Mouse (Mus musculus) MEL (cell line): ENCODE measurements around the gene Wdr62. TPM values are rescaled to one million over a fixed set of nuclear protein-coding genes. Genes with fewer than 3 reads are reported as not detected.

Experiments used
- DNase-seq: peaks from one replicate; pipeline ENCODE4 v3.0.0; 2011; ENCODE audit warnings: low read depth, low spot score
- H3K27ac ChIP-seq: 2 replicates; pipeline ENCODE4 v1.5.1; 2012; ENCODE audit warnings: low read depth, mild to moderate bottlenecking, control low read depth, low read length, moderate library complexity; ENCODE audit not compliant: control insufficient read depth
- H3K27me3 ChIP-seq, 2 experiments: fragments of 150-350 bp in 1 of 2; sonication (generic) in 1 of 2; 2 replicates each; pipeline ENCODE4 v1.6.1; 2012; ENCODE audit warnings: low read length in 2 of 2, mild to moderate bottlenecking in 2 of 2, improper control_type of control experiment in 1 of 2, moderate library complexity in 1 of 2; ENCODE audit not compliant: insufficient read depth in 2 of 2, control insufficient read depth in 1 of 2
- H3K36me3 ChIP-seq, 2 experiments: 2 replicates each; pipeline ENCODE4 v1.6.1; 2012 to 2014; ENCODE audit warnings: low read length in 2 of 2, improper control_type of control experiment in 1 of 2, inconsistent platforms in 1 of 2, mild to moderate bottlenecking in 1 of 2; ENCODE audit not compliant: insufficient read depth in 2 of 2, control insufficient read depth in 1 of 2
- H3K4me1 ChIP-seq, 2 experiments: fragments of 150-350 bp in 1 of 2; sonication (generic) in 1 of 2; 2 replicates each; pipeline ENCODE4 v1.6.1; 2012; ENCODE audit warnings: low read length in 2 of 2, improper control_type of control experiment in 1 of 2, mild to moderate bottlenecking in 1 of 2; ENCODE audit not compliant: insufficient read depth in 2 of 2, control insufficient read depth in 1 of 2
- H3K4me3 ChIP-seq, 2 experiments: fragments of 150-350 bp in 1 of 2; sonication (generic) in 1 of 2; 2 replicates each; pipeline ENCODE4 v1.5.1; 2012; ENCODE audit warnings: low read depth in 2 of 2, low read length in 2 of 2, mild to moderate bottlenecking in 2 of 2, moderate library complexity in 2 of 2, control low read depth in 1 of 2, improper control_type of control experiment in 1 of 2; ENCODE audit not compliant: control insufficient read depth in 1 of 2, insufficient read depth in 1 of 2
- H3K79me2 ChIP-seq: 2 replicates; pipeline ENCODE4 v1.6.1; 2012; ENCODE audit warnings: mild to moderate bottlenecking, low read length, moderate library complexity; ENCODE audit not compliant: control insufficient read depth, poor library complexity, insufficient read depth
- H3K9ac ChIP-seq: 2 replicates; pipeline ENCODE4 v1.6.1; 2012; ENCODE audit warnings: low read depth, mild to moderate bottlenecking, control low read depth, low read length, moderate library complexity; ENCODE audit not compliant: control insufficient read depth, poor library complexity, severe bottlenecking
- H3K9me3 ChIP-seq: fragments of 150-350 bp; sonication (generic); replicated peaks from 2 replicates; pipeline ENCODE4 v1.6.1; 2012; ENCODE audit warnings: mild to moderate bottlenecking, low read length, improper control_type of control experiment, moderate library complexity; ENCODE audit not compliant: insufficient read depth
- CHD2 ChIP-seq: IDR thresholded peaks from 2 replicates; pipeline ENCODE4 v1.6.1; 2011; ENCODE audit warnings: low read length, improper control_type of control experiment
- E2F4 ChIP-seq: IDR thresholded peaks from 2 replicates; pipeline ENCODE4 v1.6.1; 2011; ENCODE audit warnings: low read depth, low read length, improper control_type of control experiment, borderline replicate concordance
- ELF1 ChIP-seq: IDR thresholded peaks from 2 replicates; pipeline ENCODE4 v1.6.1; 2014; ENCODE audit warnings: low read depth, mild to moderate bottlenecking, inconsistent platforms, low read length, improper control_type of control experiment, moderate library complexity
- GABPA ChIP-seq: IDR thresholded peaks from 2 replicates; pipeline ENCODE4 v1.6.1; 2012; ENCODE audit warnings: low read depth, mild to moderate bottlenecking, inconsistent platforms, low read length, improper control_type of control experiment, moderate library complexity
- GATA1 ChIP-seq: IDR thresholded peaks from 2 replicates; pipeline ENCODE4 v1.6.1; 2011; ENCODE audit warnings: low read depth, low read length, improper control_type of control experiment
- JUND ChIP-seq: IDR thresholded peaks from 2 replicates; pipeline ENCODE4 v1.6.1; 2011; ENCODE audit warnings: low read depth, mild to moderate bottlenecking, improper control_type of control experiment, low read length
- KAT2A ChIP-seq: conservative IDR thresholded peaks from 2 replicates; pipeline ENCODE4 v1.6.1; 2012; ENCODE audit warnings: low read depth, low read length, improper control_type of control experiment, inconsistent platforms
- MAFK ChIP-seq: IDR thresholded peaks from 2 replicates; pipeline ENCODE4 v1.6.1; 2011; ENCODE audit warnings: low read depth, mild to moderate bottlenecking, low read length, improper control_type of control experiment, borderline replicate concordance
- MAZ ChIP-seq: IDR thresholded peaks from 2 replicates; pipeline ENCODE4 v1.6.1; 2012; ENCODE audit warnings: low read depth, mild to moderate bottlenecking, inconsistent platforms, low read length, improper control_type of control experiment
- MYB ChIP-seq: IDR thresholded peaks from 2 replicates; pipeline ENCODE4 v1.6.1; 2011; ENCODE audit warnings: mild to moderate bottlenecking, low read depth, low read length, improper control_type of control experiment
- MYC ChIP-seq: IDR thresholded peaks from 2 replicates; pipeline ENCODE4 v1.6.1; 2011; ENCODE audit warnings: low read depth, mild to moderate bottlenecking, low read length, improper control_type of control experiment, moderate library complexity
- NELFE ChIP-seq: IDR thresholded peaks from 2 replicates; pipeline ENCODE4 v1.6.1; 2011; ENCODE audit warnings: low read depth, low read length, improper control_type of control experiment
- POLR2AphosphoS2 ChIP-seq: IDR thresholded peaks from 2 replicates; pipeline ENCODE4 v1.6.1; 2011; ENCODE audit warnings: low read length, improper control_type of control experiment
- RCOR1 ChIP-seq: IDR thresholded peaks from 2 replicates; pipeline ENCODE4 v1.6.1; 2012; ENCODE audit warnings: low read depth, mild to moderate bottlenecking, inconsistent platforms, low read length, improper control_type of control experiment
- SIN3A ChIP-seq: IDR thresholded peaks from 2 replicates; pipeline ENCODE4 v1.6.1; 2012; ENCODE audit warnings: low read length, improper control_type of control experiment, inconsistent platforms
- SMC3 ChIP-seq: IDR thresholded peaks from 2 replicates; pipeline ENCODE4 v1.6.1; 2011; ENCODE audit warnings: low read depth, low read length, improper control_type of control experiment
- TBP ChIP-seq: IDR thresholded peaks from 2 replicates; pipeline ENCODE4 v1.8.0; 2011; ENCODE audit warnings: low read depth, low read length, improper control_type of control experiment
- USF2 ChIP-seq, 2 experiments: IDR thresholded peaks; 2 replicates each; pipeline ENCODE4 v1.6.1; 2011 to 2012; ENCODE audit warnings: improper control_type of control experiment in 2 of 2, low read length in 2 of 2, borderline replicate concordance in 1 of 2, inconsistent platforms in 1 of 2, low read depth in 1 of 2, mild to moderate bottlenecking in 1 of 2; ENCODE audit not compliant: insufficient read depth in 1 of 2
- ZC3H11A ChIP-seq: IDR thresholded peaks from 2 replicates; pipeline ENCODE4 v1.6.1; 2012; ENCODE audit warnings: low read depth, mild to moderate bottlenecking, inconsistent platforms, low read length, improper control_type of control experiment
- ZKSCAN1 ChIP-seq: IDR thresholded peaks from 2 replicates; pipeline ENCODE4 v1.6.1; 2012; ENCODE audit warnings: low read depth, mild to moderate bottlenecking, inconsistent platforms, low read length, improper control_type of control experiment, moderate library complexity
- ZMIZ1 ChIP-seq: IDR thresholded peaks from 2 replicates; pipeline ENCODE4 v1.6.1; 2012; ENCODE audit warnings: low read depth, mild to moderate bottlenecking, inconsistent platforms, low read length, improper control_type of control experiment, moderate library complexity
- polyA plus RNA-seq, 2 experiments: library from polyadenylated mRNA; stranded (reverse) in 1 of 2; unstranded in 1 of 2; fragments of >175 nt in 1 of 2; fragments of >200 nt in 1 of 2; gene quantifications; 2 replicates each; pipeline versions ENCODE4 v1.2.1 to v1.2.4; 2012; ENCODE audit warnings: low replicate concordance in 2 of 2, low read depth in 1 of 2; ENCODE audit not compliant: insufficient read length in 2 of 2, insufficient read depth in 1 of 2, missing spikeins in 1 of 2
- total RNA-seq: library from RNA; depleted of rRNA; stranded (reverse); fragments of 300-350 nt; gene quantifications from 2 replicates; pipeline ENCODE4 v1.2.3, GENCODE M21; 2012

Wdr62 gene
- total and polyA plus RNA-seq, 3 experiments: 6.5 to 44.8 (median 30.5) TPM

- no peaks in the 10 kb centered on the region for H3K79me2 ChIP-seq
- H3K27ac ChIP-seq: no peak within 1 kb of the TSS
- H3K4me1 ChIP-seq: no peaks in the 10 kb centered on the region
- TF ChIP-seq MYB (no peak), MYC (no peak), MAZ (no peak), KAT2A (no peak), POLR2AphosphoS2 (no peak), ZKSCAN1 (no peak), MAFK (no peak), E2F4 (no peak), RCOR1 (no peak), ZMIZ1 (no peak), SIN3A (no peak)
- DNase-seq: no peak
- H3K4me3 ChIP-seq: no peak within 1 kb of the TSS
- no peaks in the 10 kb centered on the region for H3K9me3 ChIP-seq
- no peaks in the 10 kb centered on the region for H3K36me3 ChIP-seq
- H3K9ac ChIP-seq: no peak within 1 kb of the TSS
- no peaks in the 10 kb centered on the region for H3K27me3 ChIP-seq
These were observed 11.3 kb upstream of the Wdr62 start, which contains the start of gene Clip3 for GRCm38 (mm10) chr7:30291215-30292131. Gene Clip3 (plus strand): TSS chr7:30291728.

- DNase-seq: no peak
- Histone ChIP-seq H3K27ac (no peak overlapping the region), H3K27me3 (no peaks in the 10 kb centered on the region), H3K79me2 (no peaks in the 10 kb centered on the region), H3K9ac (no peak overlapping the region), H3K4me3 (no peak overlapping the region), H3K4me1 (no peaks in the 10 kb centered on the region), H3K9me3 (no peaks in the 10 kb centered on the region), H3K36me3 (no peaks in the 10 kb centered on the region)
- TF ChIP-seq MAZ (no peak), CHD2 (no peak), JUND (no peak), GATA1 (no peak), POLR2AphosphoS2 (no peak), GABPA (no peak), MYC (no peak), SMC3 (no peak), NELFE (no peak), ELF1 (no peak), KAT2A (no peak), USF2 (IDR thresholded peaks at IDR 0.05; ENCODE audit: borderline replicate concordance in 1 of 2, insufficient read depth in 1 of 2, low read depth in 1 of 2, low read length in 2 of 2) (no peak), TBP (no peak), ZC3H11A (no peak)
These were observed 9.6 kb upstream of the Wdr62 start for GRCm38 (mm10) chr7:30289714-30290399.
